In the genomic region with DNA sequence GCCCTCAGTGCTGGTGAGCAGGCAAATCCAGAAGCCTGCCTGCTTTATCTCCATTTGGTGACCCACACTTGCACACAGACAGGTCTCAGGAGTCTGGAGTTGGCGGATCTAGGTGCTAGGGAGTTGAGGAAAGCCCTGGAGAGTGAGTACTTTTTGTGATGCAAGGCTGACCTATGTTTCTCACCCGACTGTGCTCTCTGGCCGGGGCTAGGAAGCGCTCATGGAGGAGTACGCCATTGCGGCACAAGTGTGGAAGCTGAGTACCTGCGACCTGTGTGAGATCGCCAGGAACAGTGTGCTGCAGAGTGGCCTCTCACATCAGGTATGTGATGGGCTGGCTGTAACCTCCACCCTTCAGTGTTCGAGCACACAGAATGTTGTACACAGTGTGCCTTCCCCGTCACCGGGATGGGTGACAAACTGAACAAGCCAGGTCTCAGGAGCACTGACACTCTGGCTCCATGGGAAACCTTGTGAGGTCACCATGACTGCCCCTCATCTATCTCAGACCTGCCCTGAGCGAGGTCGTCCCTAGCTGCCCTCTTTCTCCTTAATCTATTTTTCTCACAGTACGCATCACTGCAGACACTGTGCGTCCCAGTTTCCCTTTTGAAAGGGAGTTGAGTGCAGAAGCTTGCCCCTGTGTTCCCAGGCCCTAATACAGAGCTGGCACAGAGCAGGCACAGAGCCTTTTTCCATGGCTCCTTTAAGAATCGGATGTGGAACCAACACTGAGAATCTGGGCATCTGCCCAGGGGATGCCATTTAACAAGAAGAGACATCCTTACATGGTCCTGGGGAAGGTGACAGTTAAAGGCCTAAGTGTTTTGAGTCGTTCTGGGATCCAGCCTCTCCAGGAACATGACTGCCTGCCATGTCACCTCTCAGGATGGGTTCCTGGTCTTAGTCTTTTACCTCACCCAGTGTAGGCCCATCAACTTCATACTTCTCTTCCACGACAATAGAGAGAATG, we compare ENCODE assay signal across 15 mouse cellular contexts. TPM values are rescaled to one million over a fixed set of nuclear protein-coding genes. Genes with fewer than 3 reads are reported as not detected.
DNase-seq lines count a peak whose midpoint lies in the region; ATAC-seq and TF ChIP-seq lines count a peak whose summit lies in the region.
"Had no signal": no experiment of that assay in that cellular context is flagged by ENCODE, and none has a peak within 500 bp of the region (broad histone marks: within the 10 kb centered on the region; RNA-seq: fewer than 3 reads in every experiment).

No protein-coding gene starts in this region.

- no peak overlapping the region for H3K4me2 ChIP-seq in hindbrain, postnatal 0 days (ENCODE audit: low read depth, low read length)
- H3K4me2 ChIP-seq: forebrain, embryonic 15.5 days; heart, embryonic 13.5 days; limb, embryonic 15.5 days; lung, embryonic 14.5 days had no signal

- no peaks in the 10 kb centered on the region for H3K27me3 ChIP-seq in hindbrain, postnatal 0 days (ENCODE audit: insufficient read depth, low read length)
- H3K27me3 ChIP-seq in hindbrain, embryonic 10.5 days (ENCODE audit: insufficient read depth, poor library complexity, severe bottlenecking): no peaks in the 10 kb centered on the region
- peaks cover 9% of the 10 kb centered on the region for H3K27me3 ChIP-seq in megakaryocyte, embryonic 14.5 days (replicated peaks)
- H3K27me3 ChIP-seq: forebrain, embryonic 15.5 days; heart, embryonic 13.5 days; limb, embryonic 15.5 days had no signal

- no peaks in the 10 kb centered on the region for H3K9me3 ChIP-seq in hindbrain, postnatal 0 days (ENCODE audit: low read length)
- H3K9me3 ChIP-seq in hindbrain, embryonic 10.5 days: no peaks in the 10 kb centered on the region
- no peaks in the 10 kb centered on the region for H3K9me3 ChIP-seq in megakaryocyte, embryonic 14.5 days
- H3K9me3 ChIP-seq: forebrain, embryonic 15.5 days; heart, embryonic 13.5 days; limb, embryonic 15.5 days had no signal

- H3K4me3 ChIP-seq in hindbrain, postnatal 0 days (ENCODE audit: low read length): no peak overlapping the region
- no peak overlapping the region for H3K4me3 ChIP-seq in hindbrain, embryonic 10.5 days
- H3K4me3 ChIP-seq in megakaryocyte, embryonic 14.5 days (replicated peaks): peak overlapping the region; percentile 24
- H3K4me3 ChIP-seq: forebrain, embryonic 15.5 days; heart, embryonic 13.5 days; limb, embryonic 15.5 days had no signal

- no peaks in the 10 kb centered on the region for H3K4me1 ChIP-seq in hindbrain, postnatal 0 days (ENCODE audit: insufficient read depth, low read length)
- 0 out of 2 replicates have a peak, but pooled peaks cover 6% of the 10 kb centered on the region for H3K4me1 ChIP-seq in hindbrain, embryonic 10.5 days (replicated peaks)
- peaks cover 27% of the 10 kb centered on the region for H3K4me1 ChIP-seq in megakaryocyte, embryonic 14.5 days
- H3K4me1 ChIP-seq: forebrain, embryonic 15.5 days had no signal

- no peak for DNase-seq in frontal cortex, postnatal 14 days (ENCODE audit: low spot score in 2 of 2)
- peak; percentile 41 for DNase-seq in hindbrain, postnatal 0 days (ENCODE audit: low spot score)
- no peak for DNase-seq in hindbrain, embryonic 10.5 days (ENCODE audit: low spot score)
- DNase-seq in cerebellum, adult 11-12 months: no peak
- DNase-seq in ovary, postnatal 10 days (ENCODE audit: low spot score): no peak
- DNase-seq: cerebellum, adult 18-20 months; thymus, postnatal 25 days had no signal

- 0 out of 2 replicates have a peak, but pooled peaks cover 7% of the 10 kb centered on the region for H3K36me3 ChIP-seq in hindbrain, postnatal 0 days (ENCODE audit: insufficient read depth, low read length)
- H3K36me3 ChIP-seq in hindbrain, embryonic 10.5 days: peaks cover 9% of the 10 kb centered on the region; the same call in 1 of the 2 replicates
- H3K36me3 ChIP-seq in megakaryocyte, embryonic 14.5 days (replicated peaks; ENCODE audit: low read length): peaks cover 92% of the 10 kb centered on the region
- H3K36me3 ChIP-seq: forebrain, embryonic 15.5 days had no signal

- TF ChIP-seq CTCF in hindbrain, postnatal 0 days (IDR thresholded peaks at IDR 0.05; ENCODE audit: low read depth): no peak

- peak; percentile 41; the same call in 1 of the 2 replicates for ATAC-seq in frontal cortex, adult (ENCODE audit: low TSS enrichment)
- ATAC-seq in hindbrain, postnatal 0 days: no peak
- no peak for ATAC-seq in megakaryocyte, adult 5-6 weeks (ENCODE audit: poor library complexity, severe bottlenecking)
- ATAC-seq: forebrain, embryonic 15.5 days had no signal

- no peak overlapping the region for H3K9ac ChIP-seq in hindbrain, postnatal 0 days (replicated peaks; ENCODE audit: low read length)
- H3K9ac ChIP-seq: forebrain, embryonic 15.5 days; heart, embryonic 13.5 days; limb, embryonic 15.5 days; lung, embryonic 14.5 days had no signal

- WGBS in hindbrain, postnatal 0 days: 76% methylated on average over 18 of the region's 18 CpGs
- 83% methylated on average over 18 of the region's 18 CpGs for WGBS in hindbrain, embryonic 10.5 days

- H3K27ac ChIP-seq in hindbrain, postnatal 0 days: peak overlapping the region; percentile 64; the same call in 1 of the 2 replicates
- no peak overlapping the region for H3K27ac ChIP-seq in hindbrain, embryonic 10.5 days
- H3K27ac ChIP-seq: forebrain, embryonic 15.5 days; heart, embryonic 13.5 days; limb, embryonic 15.5 days had no signal

RNA-seq across cellular contexts. Expression of a gene that starts 34.4 kb away (rescaled TPM):
- 80.4 and 98.8 TPM in 2 replicates for total RNA-seq in hindbrain, postnatal 0 days (2014; rRNA removed)
- 35.3 and 36.7 TPM in 2 replicates for polyA plus RNA-seq in hindbrain, postnatal 0 days (2015; fragmentation: Nextera tagmentation; extraction: Ambion mirVana)
- polyA plus RNA-seq in hindbrain, embryonic 10.5 days (2016; fragmentation: Nextera tagmentation; extraction: Ambion mirVana): 22.2 and 22.8 TPM in 2 replicates
- 1.8 TPM in 1 of 2 replicates, not detected in the other for polyA plus RNA-seq in megakaryocyte, embryonic 14.5 days (2012; ENCODE audit: insufficient read depth, low replicate concordance)
- 31.6 and 36.3 TPM in 2 replicates for total RNA-seq in megakaryocyte, adult 5-6 weeks (2015)
- total RNA-seq in megakaryocyte, adult 5-6 weeks (2017): 28.7 and 39.0 TPM in 2 replicates

RNA-seq across cellular contexts. Expression of a gene that starts 41.9 kb away (rescaled TPM):
- total RNA-seq in hindbrain, postnatal 0 days (2014; rRNA removed): 15.1 and 24.8 TPM in 2 replicates
- polyA plus RNA-seq in hindbrain, postnatal 0 days (2015; fragmentation: Nextera tagmentation; extraction: Ambion mirVana): 12.4 and 14.3 TPM in 2 replicates
- 1.7 and 1.9 TPM in 2 replicates for polyA plus RNA-seq in hindbrain, embryonic 10.5 days (2016; fragmentation: Nextera tagmentation; extraction: Ambion mirVana)
- 1.6 TPM in 2 replicates for polyA plus RNA-seq in megakaryocyte, embryonic 14.5 days (2012; ENCODE audit: insufficient read depth, low replicate concordance)
- 68.0 and 76.8 TPM in 2 replicates for total RNA-seq in megakaryocyte, adult 5-6 weeks (2015)
- total RNA-seq in megakaryocyte, adult 5-6 weeks (2017): 32.6 and 46.5 TPM in 2 replicates

RNA-seq across cellular contexts. Expression of a gene that starts 53.2 kb away (rescaled TPM):
- total RNA-seq in hindbrain, postnatal 0 days (2014; rRNA removed): 9.5 and 9.7 TPM in 2 replicates
- 5.2 and 6.3 TPM in 2 replicates for polyA plus RNA-seq in hindbrain, postnatal 0 days (2015; fragmentation: Nextera tagmentation; extraction: Ambion mirVana)
- 0.73 and 1.7 TPM in 2 replicates for polyA plus RNA-seq in hindbrain, embryonic 10.5 days (2016; fragmentation: Nextera tagmentation; extraction: Ambion mirVana)
- polyA plus RNA-seq in megakaryocyte, embryonic 14.5 days (2012; ENCODE audit: insufficient read depth, low replicate concordance): 1.7 TPM in 1 of 2 replicates, not detected in the other
- 1.1 and 1.2 TPM in 2 replicates for total RNA-seq in megakaryocyte, adult 5-6 weeks (2015)
- total RNA-seq in megakaryocyte, adult 5-6 weeks (2017): 0.92 and 0.98 TPM in 2 replicates
- total RNA-seq: megakaryocyte-erythroid progenitor cell, adult 5-6 weeks had no signal
